Mouse (Mus musculus): ENCODE results near the gene Tspan3. TPM values are rescaled to one million over a fixed set of nuclear protein-coding genes. Genes with fewer than 3 reads are reported as not detected.

Tspan3 gene
- 62.9 TPM for polyA plus RNA-seq (2014; fragmentation: Illumina TruSeq; extraction: RNeasy Lipid Tissue Mini Kit (QIAGEN cat#74804); ENCODE audit: insufficient read depth, low read depth, low replicate concordance)

GRCm38 (mm10) chr9:56165377-56165776 lies at the start of gene Tspan3:
Gene Tspan3, minus strand, starts transcription at chr9:56165477.

GRCm38 (mm10) chr9:56089778-56090520 lies 75.3 kb downstream of the Tspan3 start, which contains the start of gene Pstpip1:
Gene Pstpip1, plus strand, starts transcription at chr9:56089962.

Other genes starting within 250 kb of the Tspan3 start
- 4.0 TPM for gene Scaper, start 227.4 kb downstream of the Tspan3 start, polyA plus RNA-seq (2014; fragmentation: Illumina TruSeq; extraction: RNeasy Lipid Tissue Mini Kit (QIAGEN cat#74804); ENCODE audit: insufficient read depth, low read depth, low replicate concordance)
- gene 4930563M21Rik, start 154.9 kb downstream of the Tspan3 start, polyA plus RNA-seq (2014; fragmentation: Illumina TruSeq; extraction: RNeasy Lipid Tissue Mini Kit (QIAGEN cat#74804); ENCODE audit: insufficient read depth, low read depth, low replicate concordance), result not detected
- 62.0 TPM for gene Rcn2, start 123.6 kb downstream of the Tspan3 start, polyA plus RNA-seq (2014; fragmentation: Illumina TruSeq; extraction: RNeasy Lipid Tissue Mini Kit (QIAGEN cat#74804); ENCODE audit: insufficient read depth, low read depth, low replicate concordance)
- 8.8 TPM for gene Pstpip1, start 75.5 kb downstream of the Tspan3 start, polyA plus RNA-seq (2014; fragmentation: Illumina TruSeq; extraction: RNeasy Lipid Tissue Mini Kit (QIAGEN cat#74804); ENCODE audit: insufficient read depth, low read depth, low replicate concordance)

Measured in lung, adult 10 weeks (tissue).